Mouse (Mus musculus): Measurements from ENCODE around the gene Osm. TPM values are rescaled to one million over a fixed set of nuclear protein-coding genes. Genes with fewer than 3 reads are reported as not detected.

The Osm gene
- 0.51 and 0.60 TPM in 2 replicates for polyA plus RNA-seq (2015; fragmentation: Nextera tagmentation; extraction: Ambion mirVana)

- DNase-seq (no peak), ATAC-seq (ENCODE audit: low read depth) (peak; percentile 78)
- no peaks in the 10 kb centered on the region for H3K27me3 ChIP-seq
- H3K4me2 ChIP-seq = peak within 1 kb of the TSS; percentile 53
- no peaks in the 10 kb centered on the region for H3K9me3 ChIP-seq (replicated peaks)
- peaks cover 19% of the 10 kb centered on the region for H3K36me3 ChIP-seq
- WGBS (ENCODE audit: insufficient replicate concordance) = 47% methylated on average over 16 of the region's 16 CpGs
- H3K4me3 ChIP-seq (replicated peaks) = peak within 1 kb of the TSS; percentile 23
- H3K4me1 ChIP-seq (replicated peaks) = peaks cover 68% of the 10 kb centered on the region
- peak within 1 kb of the TSS; percentile 74 for H3K27ac ChIP-seq
- H3K9ac ChIP-seq = peak within 1 kb of the TSS; percentile 62
Observed at GRCm38 (mm10) chr11:4235665-4236545, at the start of gene Osm. TSS of gene Osm (plus strand) at chr11:4236420.

- H3K9ac ChIP-seq = peak within 1 kb of the TSS; percentile 89
- ATAC-seq (ENCODE audit: low read depth) (peak; percentile 99), DNase-seq (peak; percentile 99)
- H3K4me2 ChIP-seq = peak within 1 kb of the TSS; percentile 95
- 0 out of 2 replicates have a peak within 1 kb of the TSS, but pooled peaks have one; percentile 53 for H3K27ac ChIP-seq
- peak within 1 kb of the TSS; percentile 77 for H3K4me3 ChIP-seq (replicated peaks)
- no peaks in the 10 kb centered on the region for H3K9me3 ChIP-seq (replicated peaks)
- H3K4me1 ChIP-seq (replicated peaks) = peaks cover 41% of the 10 kb centered on the region
- H3K36me3 ChIP-seq = peaks cover 19% of the 10 kb centered on the region
- H3K27me3 ChIP-seq = no peaks in the 10 kb centered on the region
- WGBS (ENCODE audit: insufficient replicate concordance) = under 1% methylated on average over 71 of the region's 71 CpGs
Observed at GRCm38 (mm10) chr11:4186486-4187317, 49.5 kb upstream of the Osm start, which contains the start of gene Tbc1d10a. TSS of gene Tbc1d10a (plus strand) at chr11:4186789.

GRCm38 (mm10) chr11:4187318-4187700 is 48.9 kb upstream of the Osm start:
- Histone ChIP-seq H3K27ac (no peak overlapping the region), H3K4me2 (peak overlapping the region; percentile 95), H3K4me1 (replicated peaks) (peaks cover 41% of the 10 kb centered on the region), H3K9ac (peak overlapping the region; percentile 89), H3K4me3 (replicated peaks) (peak overlapping the region; percentile 77), H3K36me3 (peaks cover 14% of the 10 kb centered on the region), H3K9me3 (replicated peaks) (no peaks in the 10 kb centered on the region), H3K27me3 (no peaks in the 10 kb centered on the region)
- WGBS (ENCODE audit: insufficient replicate concordance) = 15% methylated on average over 9 of the region's 9 CpGs
- no peak for ATAC-seq (ENCODE audit: low read depth)
- no peak for DNase-seq

- no peak overlapping the region for H3K9ac ChIP-seq
- 69% methylated on average over 6 of the region's 6 CpGs for WGBS (ENCODE audit: insufficient replicate concordance)
- no peak overlapping the region for H3K4me2 ChIP-seq
Observed at GRCm38 (mm10) chr11:4189182-4189581, 47.0 kb upstream of the Osm start.

GRCm38 (mm10) chr11:4190677-4191076 is 45.5 kb upstream of the Osm start:
- H3K4me2 ChIP-seq = no peak overlapping the region
- H3K27me3 ChIP-seq = no peaks in the 10 kb centered on the region
- H3K27ac ChIP-seq = no peak overlapping the region
- no peak overlapping the region for H3K4me3 ChIP-seq (replicated peaks)
- ATAC-seq (ENCODE audit: low read depth) (no peak), DNase-seq (no peak)
- WGBS (ENCODE audit: insufficient replicate concordance) = 73% methylated on average over 3 of the region's 3 CpGs
- no peaks in the 10 kb centered on the region for H3K36me3 ChIP-seq
- H3K4me1 ChIP-seq (replicated peaks) = peaks cover 41% of the 10 kb centered on the region
- H3K9me3 ChIP-seq (replicated peaks) = no peaks in the 10 kb centered on the region
- H3K9ac ChIP-seq = no peak overlapping the region

More at GRCm38 (mm10) chr11:4189182-4189581, 47.0 kb upstream of the Osm start:
- H3K27me3 ChIP-seq = no peaks in the 10 kb centered on the region
- H3K9me3 ChIP-seq (replicated peaks) = no peaks in the 10 kb centered on the region
- DNase-seq (no peak), ATAC-seq (ENCODE audit: low read depth) (no peak)
- H3K4me3 ChIP-seq (replicated peaks) = no peak overlapping the region
- H3K4me1 ChIP-seq (replicated peaks) = peaks cover 41% of the 10 kb centered on the region
- no peak overlapping the region for H3K27ac ChIP-seq
- no peaks in the 10 kb centered on the region for H3K36me3 ChIP-seq

- Histone ChIP-seq H3K9ac (no peak overlapping the region), H3K9me3 (replicated peaks) (no peaks in the 10 kb centered on the region), H3K27me3 (no peaks in the 10 kb centered on the region), H3K4me2 (no peak overlapping the region), H3K4me1 (replicated peaks) (peaks cover 26% of the 10 kb centered on the region), H3K36me3 (no peaks in the 10 kb centered on the region), H3K27ac (no peak overlapping the region), H3K4me3 (replicated peaks) (no peak overlapping the region)
- WGBS (ENCODE audit: insufficient replicate concordance) = 80% methylated on average over 3 of the region's 3 CpGs
- DNase-seq = no peak
- no peak for ATAC-seq (ENCODE audit: low read depth)
Observed at GRCm38 (mm10) chr11:4192757-4193156, 43.5 kb upstream of the Osm start.

- ATAC-seq (ENCODE audit: low read depth) = no peak
Observed at GRCm38 (mm10) chr11:4193420-4193819, 42.8 kb upstream of the Osm start.

GRCm38 (mm10) chr11:4195597-4196031 is 40.6 kb upstream of the Osm start:
- Histone ChIP-seq H3K4me2 (no peak overlapping the region), H3K9me3 (replicated peaks) (no peaks in the 10 kb centered on the region), H3K27me3 (no peaks in the 10 kb centered on the region), H3K4me1 (replicated peaks) (peaks cover 10% of the 10 kb centered on the region), H3K9ac (no peak overlapping the region), H3K27ac (no peak overlapping the region), H3K4me3 (replicated peaks) (no peak overlapping the region), H3K36me3 (no peaks in the 10 kb centered on the region)
- ATAC-seq (ENCODE audit: low read depth) (no peak), DNase-seq (no peak)
- WGBS (ENCODE audit: insufficient replicate concordance) = 42% methylated on average over 3 of the region's 3 CpGs

More at GRCm38 (mm10) chr11:4193420-4193819, 42.8 kb upstream of the Osm start:
- no peak overlapping the region for H3K4me3 ChIP-seq (replicated peaks)
- H3K9ac ChIP-seq = no peak overlapping the region
- H3K27me3 ChIP-seq = no peaks in the 10 kb centered on the region
- no peak for DNase-seq
- no peak overlapping the region for H3K4me2 ChIP-seq
- H3K27ac ChIP-seq = no peak overlapping the region
- H3K4me1 ChIP-seq (replicated peaks) = peaks cover 22% of the 10 kb centered on the region
- no peaks in the 10 kb centered on the region for H3K9me3 ChIP-seq (replicated peaks)
- H3K36me3 ChIP-seq = no peaks in the 10 kb centered on the region

GRCm38 (mm10) chr11:4196636-4197035 is 39.6 kb upstream of the Osm start:
- H3K36me3 ChIP-seq = no peaks in the 10 kb centered on the region
- H3K4me2 ChIP-seq = no peak overlapping the region
- H3K27me3 ChIP-seq = no peaks in the 10 kb centered on the region
- 83% methylated on average over 8 of the region's 8 CpGs for WGBS (ENCODE audit: insufficient replicate concordance)
- H3K9ac ChIP-seq = no peak overlapping the region
- no peak overlapping the region for H3K27ac ChIP-seq
- no peaks in the 10 kb centered on the region for H3K9me3 ChIP-seq (replicated peaks)
- DNase-seq = no peak
- peaks cover under 1% of the 10 kb centered on the region; the same call in 1 of the 2 replicates for H3K4me1 ChIP-seq (replicated peaks)
- no peak for ATAC-seq (ENCODE audit: low read depth)
- H3K4me3 ChIP-seq (replicated peaks) = no peak overlapping the region

GRCm38 (mm10) chr11:4197691-4198090 is 38.5 kb upstream of the Osm start:
- DNase-seq = no peak
- no peaks in the 10 kb centered on the region for H3K36me3 ChIP-seq
- H3K9ac ChIP-seq = no peak overlapping the region
- no peak for ATAC-seq (ENCODE audit: low read depth)
- no peak overlapping the region for H3K27ac ChIP-seq
- peaks cover 4% of the 10 kb centered on the region; the same call in 1 of the 2 replicates for H3K4me1 ChIP-seq (replicated peaks)
- no peaks in the 10 kb centered on the region for H3K9me3 ChIP-seq (replicated peaks)
- WGBS (ENCODE audit: insufficient replicate concordance) = 68% methylated on average over 1 of the region's 1 CpGs
- H3K4me3 ChIP-seq (replicated peaks) = no peak overlapping the region
- H3K27me3 ChIP-seq = no peaks in the 10 kb centered on the region
- no peak overlapping the region for H3K4me2 ChIP-seq
